Mouse (Mus musculus): ENCODE measurements around the gene Gm17428.

GRCm38 (mm10) chr14:54997297-54997696 lies 20.6 kb downstream of the Gm17428 start:
- TF ChIP-seq POLR2A (IDR thresholded peaks at IDR 0.05; ENCODE audit: borderline replicate concordance, extremely low read depth, low read depth, low read length): no peak
- TF ChIP-seq CTCF (IDR thresholded peaks at IDR 0.05; ENCODE audit: insufficient read depth, low read length): no peak
